Mouse (Mus musculus): ENCODE data around the gene Pprc1. TPM values are rescaled to one million over a fixed set of nuclear protein-coding genes. Genes with fewer than 3 reads are reported as not detected.
A peak's percentile ranks its signal among the peaks of the same experiment; 100 is the strongest.

Pprc1 gene
- total and polyA plus RNA-seq, 3 experiments, result 27.8 to 135 (median 39.3) TPM

DNA sequence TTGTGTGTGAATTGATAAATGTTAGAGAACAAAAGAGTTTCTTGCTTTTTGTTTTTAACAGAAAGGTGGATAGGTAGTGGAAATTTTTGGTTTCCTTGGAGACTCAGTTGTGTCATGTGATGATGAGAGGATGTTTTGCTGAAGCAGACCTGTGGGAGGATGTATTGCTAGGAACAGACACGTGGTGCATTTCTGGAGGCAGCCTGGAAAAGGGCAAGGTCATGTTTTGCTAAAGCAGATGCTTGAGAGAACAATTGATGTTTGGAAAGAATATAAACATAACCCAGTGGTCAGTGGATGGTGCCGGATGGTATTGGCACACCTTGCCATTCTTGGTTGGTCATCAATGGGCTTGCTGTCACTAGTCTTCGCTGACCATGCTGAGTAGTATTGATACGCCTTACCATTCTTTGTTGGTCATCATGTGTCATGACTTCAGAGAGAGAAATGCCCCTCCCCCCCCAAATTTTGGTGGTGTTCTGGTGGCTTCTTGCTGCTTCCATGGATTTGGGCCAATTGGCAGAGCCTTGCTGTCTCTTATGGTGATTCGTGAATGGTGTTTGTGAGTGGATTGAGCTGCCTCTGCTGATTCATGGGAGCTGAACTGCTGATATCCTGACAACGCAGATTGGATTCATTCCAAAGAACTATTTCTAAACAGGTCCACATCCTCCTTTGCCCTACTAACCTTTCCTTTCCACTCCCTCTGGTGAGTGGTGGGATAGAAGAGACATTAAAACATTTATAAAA, 58.9 kb downstream of the Pprc1 start:
- Histone ChIP-seq H3K27ac (ENCODE audit: control insufficient read depth, low read depth, low read length) (no peak overlapping the region), H3K79me2 (ENCODE audit: control insufficient read depth, insufficient read depth, low read length, poor library complexity) (no peaks in the 10 kb centered on the region), H3K9ac (ENCODE audit: control insufficient read depth, low read depth, low read length, poor library complexity, severe bottlenecking) (no peak overlapping the region), H3K9me3 (replicated peaks; ENCODE audit: insufficient read depth, low read length) (no peaks in the 10 kb centered on the region), H3K36me3 (ENCODE audit: control insufficient read depth in 1 of 2, insufficient read depth in 2 of 2, low read length in 2 of 2) (no peaks in the 10 kb centered on the region), H3K4me1 (ENCODE audit: control insufficient read depth in 1 of 2, insufficient read depth in 2 of 2, low read length in 2 of 2) (0 out of 4 replicates have a peak, but pooled peaks cover 0 to under 1% of the 10 kb centered on the region in 2 experiments), H3K4me3 (ENCODE audit: control insufficient read depth in 1 of 2, insufficient read depth in 1 of 2, low read depth in 2 of 2, low read length in 2 of 2) (no peak overlapping the region), H3K27me3 (ENCODE audit: control insufficient read depth in 1 of 2, insufficient read depth in 2 of 2, low read length in 2 of 2) (peaks cover 10% of the 10 kb centered on the region in 2 experiments)
- TF ChIP-seq KAT2A (conservative IDR thresholded peaks at IDR 0.05; ENCODE audit: low read depth, low read length) (no peak), ZMIZ1 (IDR thresholded peaks at IDR 0.05; ENCODE audit: low read depth, low read length) (no peak), CHD1 (IDR thresholded peaks at IDR 0.05; ENCODE audit: low read depth, low read length) (no peak), E2F4 (IDR thresholded peaks at IDR 0.05; ENCODE audit: borderline replicate concordance, low read depth, low read length) (no peak), MYB (IDR thresholded peaks at IDR 0.05; ENCODE audit: low read depth, low read length) (no peak), HCFC1 (IDR thresholded peaks at IDR 0.05; ENCODE audit: low read depth, low read length) (no peak), TAL1 (IDR thresholded peaks at IDR 0.05; ENCODE audit: low read length) (no peak), MAX (IDR thresholded peaks at IDR 0.05; ENCODE audit: low read length) (no peak)
- no peak for DNase-seq (ENCODE audit: low read depth, low spot score)

DNA sequence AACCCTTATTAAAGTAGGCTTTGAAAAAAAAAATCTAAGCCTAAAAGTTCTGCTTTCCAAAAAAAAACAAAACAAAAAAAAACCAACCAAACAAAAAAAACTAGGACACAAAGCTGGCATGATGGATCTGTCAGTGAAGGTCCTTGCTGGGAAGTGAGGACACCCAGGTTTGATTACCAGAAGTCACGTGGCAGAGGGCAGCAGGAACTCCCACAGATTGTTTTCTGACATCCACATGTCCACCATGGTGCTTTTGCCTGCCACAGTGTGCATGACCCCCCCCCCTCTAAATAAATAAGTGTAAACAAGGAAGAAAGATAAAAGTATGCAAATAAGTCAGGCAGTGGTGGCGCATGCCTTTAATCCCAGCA, 59.5 kb downstream of the Pprc1 start:
- Histone ChIP-seq H3K27me3 (ENCODE audit: control insufficient read depth in 1 of 2, insufficient read depth in 2 of 2, low read length in 2 of 2) (peaks cover 10 to 12% of the 10 kb centered on the region in 2 experiments), H3K36me3 (ENCODE audit: control insufficient read depth in 1 of 2, insufficient read depth in 2 of 2, low read length in 2 of 2) (no peaks in the 10 kb centered on the region), H3K4me1 (ENCODE audit: control insufficient read depth in 1 of 2, insufficient read depth in 2 of 2, low read length in 2 of 2) (0 out of 4 replicates have a peak, but pooled peaks cover 0 to 3% of the 10 kb centered on the region in 2 experiments), H3K4me3 (ENCODE audit: control insufficient read depth in 1 of 2, insufficient read depth in 1 of 2, low read depth in 2 of 2, low read length in 2 of 2) (no peak overlapping the region), H3K79me2 (ENCODE audit: control insufficient read depth, insufficient read depth, low read length, poor library complexity) (no peaks in the 10 kb centered on the region), H3K9ac (ENCODE audit: control insufficient read depth, low read depth, low read length, poor library complexity, severe bottlenecking) (no peak overlapping the region), H3K9me3 (replicated peaks; ENCODE audit: insufficient read depth, low read length) (no peaks in the 10 kb centered on the region), H3K27ac (ENCODE audit: control insufficient read depth, low read depth, low read length) (no peak overlapping the region)
- 0 out of 2 replicates have a peak, but pooled peaks have one; percentile 15 for TF ChIP-seq USF1 (IDR thresholded peaks at IDR 0.05; ENCODE audit: low read depth, low read length)
- TF ChIP-seq POLR2AphosphoS5 (IDR thresholded peaks at IDR 0.05; ENCODE audit: borderline replicate concordance, low read depth, low read length), result no peak
- TF ChIP-seq ZNF384 (IDR thresholded peaks at IDR 0.05; ENCODE audit: low read depth, low read length), result no peak
- DNase-seq (ENCODE audit: low read depth, low spot score), result no peak

DNA sequence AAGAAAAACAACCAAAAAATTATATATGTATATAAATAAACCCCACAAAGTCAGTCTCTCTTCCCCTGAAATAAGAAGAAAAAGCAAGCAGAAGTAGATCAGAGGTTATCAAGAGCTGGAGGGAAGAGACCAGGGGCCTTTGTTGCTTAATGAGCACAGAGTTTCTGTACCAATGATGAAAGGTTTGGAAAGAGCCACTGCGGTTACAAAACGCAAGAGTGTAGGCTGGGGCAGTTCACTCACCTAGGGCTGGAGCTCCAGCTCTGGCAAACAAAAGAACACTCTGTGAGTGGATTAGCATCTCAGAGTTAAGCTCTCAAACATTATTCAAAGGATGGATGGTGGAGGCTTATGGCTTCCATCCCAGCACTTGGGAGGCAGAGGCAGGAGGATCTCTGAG, 65.5 kb downstream of the Pprc1 start:
- Histone ChIP-seq H3K9me3 (replicated peaks; ENCODE audit: insufficient read depth, low read length) (no peaks in the 10 kb centered on the region), H3K4me1 (ENCODE audit: control insufficient read depth in 1 of 2, insufficient read depth in 2 of 2, low read length in 2 of 2) (0 out of 4 replicates have a peak, but pooled peaks cover 0 to 9% of the 10 kb centered on the region in 2 experiments), H3K27ac (ENCODE audit: control insufficient read depth, low read depth, low read length) (no peak overlapping the region), H3K27me3 (ENCODE audit: control insufficient read depth in 1 of 2, insufficient read depth in 2 of 2, low read length in 2 of 2) (peaks cover 10% of the 10 kb centered on the region in 2 experiments), H3K79me2 (ENCODE audit: control insufficient read depth, insufficient read depth, low read length, poor library complexity) (no peaks in the 10 kb centered on the region), H3K36me3 (ENCODE audit: control insufficient read depth in 1 of 2, insufficient read depth in 2 of 2, low read length in 2 of 2) (no peaks in the 10 kb centered on the region; a peak in 1 of 4 replicates), H3K4me3 (ENCODE audit: control insufficient read depth in 1 of 2, insufficient read depth in 1 of 2, low read depth in 2 of 2, low read length in 2 of 2) (no peak overlapping the region), H3K9ac (ENCODE audit: control insufficient read depth, low read depth, low read length, poor library complexity, severe bottlenecking) (no peak overlapping the region)
- no peak for DNase-seq (ENCODE audit: low read depth, low spot score)
- no peak for TF ChIP-seq SIN3A (IDR thresholded peaks at IDR 0.05; ENCODE audit: low read length)
- TF ChIP-seq POLR2AphosphoS5 (IDR thresholded peaks at IDR 0.05; ENCODE audit: borderline replicate concordance, low read depth, low read length), result no peak
- no peak for TF ChIP-seq RCOR1 (IDR thresholded peaks at IDR 0.05; ENCODE audit: low read depth, low read length)
- no peak for TF ChIP-seq EP300 (IDR thresholded peaks at IDR 0.05; ENCODE audit: low read depth in 1 of 2, low read length in 2 of 2)
- TF ChIP-seq GABPA (IDR thresholded peaks at IDR 0.05; ENCODE audit: low read depth, low read length), result no peak
- TF ChIP-seq USF1 (IDR thresholded peaks at IDR 0.05; ENCODE audit: low read depth, low read length), result no peak
- TF ChIP-seq MYC (IDR thresholded peaks at IDR 0.05; ENCODE audit: low read depth, low read length), result no peak
- no peak for TF ChIP-seq ZKSCAN1 (IDR thresholded peaks at IDR 0.05; ENCODE audit: low read depth, low read length)
- TF ChIP-seq MXI1 (IDR thresholded peaks at IDR 0.05; ENCODE audit: low read depth, low read length), result no peak
- TF ChIP-seq CTCF (IDR thresholded peaks at IDR 0.05 in 2 of 3, conservative IDR thresholded peaks at IDR 0.05 in 1 of 3; ENCODE audit: control insufficient read depth in 1 of 3, insufficient read depth in 1 of 3, low read depth in 2 of 3, low read length in 3 of 3, poor library complexity in 1 of 3, severe bottlenecking in 1 of 3), result no peak
- TF ChIP-seq ZMIZ1 (IDR thresholded peaks at IDR 0.05; ENCODE audit: low read depth, low read length), result no peak
- no peak for TF ChIP-seq CHD1 (IDR thresholded peaks at IDR 0.05; ENCODE audit: low read depth, low read length)
- no peak for TF ChIP-seq TAL1 (IDR thresholded peaks at IDR 0.05; ENCODE audit: low read length)
- TF ChIP-seq JUND (IDR thresholded peaks at IDR 0.05; ENCODE audit: low read depth, low read length), result no peak
- TF ChIP-seq NRF1 (IDR thresholded peaks at IDR 0.05; ENCODE audit: insufficient read depth, low read depth, low read length, poor library complexity, severe bottlenecking), result no peak
